Mouse (Mus musculus): ENCODE measurements at regions not wholly inside any gene's neighbourhood (a gene's known extent, or its start where the extent isn't known, plus 50 kb on each side); places are given as distances from the start of the nearest gene placed in this dataset.

- no peak for DNase-seq (ENCODE audit: low spot score)
Observed at GRCm38 (mm10) chr10:9295269-9295668, 379.7 kb downstream of the Samd5 start.

GRCm38 (mm10) chr10:9294620-9295019, 380.4 kb downstream of the Samd5 start:
- DNase-seq (ENCODE audit: low spot score), result no peak

GRCm38 (mm10) chr10:9291456-9292146, 383.4 kb downstream of the Samd5 start:
- no peak for DNase-seq (ENCODE audit: low spot score)

GRCm38 (mm10) chr10:9272940-9273339, 387.1 kb upstream of the Sash1 start:
- DNase-seq (ENCODE audit: low spot score), result no peak

- DNase-seq (ENCODE audit: low spot score), result peak; percentile 27
Observed at GRCm38 (mm10) chr10:9272243-9272642, 386.4 kb upstream of the Sash1 start.

GRCm38 (mm10) chr10:9265528-9265927, 379.7 kb upstream of the Sash1 start:
- DNase-seq (ENCODE audit: low spot score), result no peak

- DNase-seq (ENCODE audit: low spot score), result no peak
Observed at GRCm38 (mm10) chr10:9264309-9265000, 378.6 kb upstream of the Sash1 start.

- DNase-seq (ENCODE audit: low spot score), result no peak
Observed at GRCm38 (mm10) chr10:9258705-9259104, 372.8 kb upstream of the Sash1 start.

- no peak for DNase-seq (ENCODE audit: low spot score)
Observed at GRCm38 (mm10) chr10:9252941-9253217, 367.0 kb upstream of the Sash1 start.

GRCm38 (mm10) chr10:9252120-9252940, 366.5 kb upstream of the Sash1 start:
- no peak for DNase-seq (ENCODE audit: low spot score)

- DNase-seq (ENCODE audit: low spot score), result no peak
Observed at GRCm38 (mm10) chr10:9243281-9243618, 357.4 kb upstream of the Sash1 start.

GRCm38 (mm10) chr10:9242596-9243280, 356.9 kb upstream of the Sash1 start:
- DNase-seq (ENCODE audit: low spot score), result no peak

GRCm38 (mm10) chr10:9239956-9240355, 354.1 kb upstream of the Sash1 start:
- no peak for DNase-seq (ENCODE audit: low spot score)

GRCm38 (mm10) chr10:9231751-9232150, 345.9 kb upstream of the Sash1 start:
- no peak for DNase-seq (ENCODE audit: low spot score)

GRCm38 (mm10) chr10:9229116-9229515, 343.2 kb upstream of the Sash1 start:
- no peak for DNase-seq (ENCODE audit: low spot score)

GRCm38 (mm10) chr10:9227361-9227760, 341.5 kb upstream of the Sash1 start:
- DNase-seq (ENCODE audit: low spot score), result no peak

- no peak for DNase-seq (ENCODE audit: low spot score)
Observed at GRCm38 (mm10) chr10:9210646-9211045, 324.8 kb upstream of the Sash1 start.

- no peak for DNase-seq (ENCODE audit: low spot score)
Observed at GRCm38 (mm10) chr10:9204096-9204495, 318.2 kb upstream of the Sash1 start.

GRCm38 (mm10) chr10:9203323-9203722, 317.5 kb upstream of the Sash1 start:
- no peak for DNase-seq (ENCODE audit: low spot score)

GRCm38 (mm10) chr10:9202922-9203321, 317.1 kb upstream of the Sash1 start:
- DNase-seq (ENCODE audit: low spot score), result no peak

GRCm38 (mm10) chr10:9174997-9175396, 289.1 kb upstream of the Sash1 start:
- peak; percentile 22 for DNase-seq (ENCODE audit: low spot score)

- no peak for DNase-seq (ENCODE audit: low spot score)
Observed at GRCm38 (mm10) chr10:9173509-9173908, 287.6 kb upstream of the Sash1 start.

- no peak for DNase-seq (ENCODE audit: low spot score)
Observed at GRCm38 (mm10) chr10:9168725-9169124, 282.9 kb upstream of the Sash1 start.

Measured in retina, embryonic 14.5 days (tissue).